Mouse (Mus musculus): Measurements from ENCODE around the gene Tspan5. TPM values are rescaled to one million over a fixed set of nuclear protein-coding genes. Genes with fewer than 3 reads are reported as not detected.

The Tspan5 gene
- polyA plus RNA-seq, 1 experiment from 2014 or later: 20.9 TPM

DNA sequence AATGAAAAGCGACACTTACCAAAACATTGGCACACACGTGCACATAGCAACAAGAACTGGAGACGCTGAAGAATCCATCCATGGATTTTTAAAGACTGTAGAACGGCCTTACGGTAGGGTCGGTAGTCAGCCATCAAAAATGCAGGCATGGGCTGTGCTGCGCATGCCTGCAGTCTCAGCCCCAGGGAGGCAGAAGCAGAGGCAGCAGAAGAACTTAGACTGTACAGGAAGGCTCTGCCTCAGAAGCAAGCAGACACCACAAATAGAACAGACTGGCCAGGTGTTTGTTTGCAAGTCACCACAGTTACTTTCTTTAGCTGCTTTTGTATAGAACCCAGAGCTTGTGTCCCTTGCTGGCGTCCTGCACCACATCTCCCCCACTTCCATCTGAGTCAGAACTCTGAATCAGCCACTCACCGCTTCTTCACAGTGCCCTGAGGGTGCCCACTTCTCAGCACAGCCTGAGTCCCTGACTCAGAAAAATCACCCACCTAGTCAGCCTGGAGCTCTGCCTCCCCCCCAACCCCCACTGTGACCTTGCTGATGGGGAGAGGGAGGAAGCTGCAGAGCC is 158.7 kb downstream of the Tspan5 start:
- 86% methylated on average over 9 of the region's 9 CpGs for WGBS
- Histone ChIP-seq H3K4me3 (ENCODE audit: low read depth, low read length) (no peak overlapping the region), H3K9ac (ENCODE audit: low read length) (no peak overlapping the region), H3K4me1 (replicated peaks; ENCODE audit: control insufficient read depth, insufficient read depth, low read length) (0 out of 2 replicates have a peak, but pooled peaks cover 2% of the 10 kb centered on the region), H3K36me3 (ENCODE audit: control insufficient read depth, insufficient read depth, low read length) (no peaks in the 10 kb centered on the region), H3K9me3 (ENCODE audit: control insufficient read depth, low read length) (no peaks in the 10 kb centered on the region), H3K4me2 (ENCODE audit: low read length) (no peak overlapping the region), H3K27ac (ENCODE audit: low read depth) (no peak overlapping the region), H3K27me3 (replicated peaks; ENCODE audit: control insufficient read depth, insufficient read depth, low read length) (no peaks in the 10 kb centered on the region)
- DNase-seq (ENCODE audit: low spot score) (no peak), ATAC-seq (replicated peaks; ENCODE audit: low FRiP score, low TSS enrichment, low read depth) (no peak)

DNA sequence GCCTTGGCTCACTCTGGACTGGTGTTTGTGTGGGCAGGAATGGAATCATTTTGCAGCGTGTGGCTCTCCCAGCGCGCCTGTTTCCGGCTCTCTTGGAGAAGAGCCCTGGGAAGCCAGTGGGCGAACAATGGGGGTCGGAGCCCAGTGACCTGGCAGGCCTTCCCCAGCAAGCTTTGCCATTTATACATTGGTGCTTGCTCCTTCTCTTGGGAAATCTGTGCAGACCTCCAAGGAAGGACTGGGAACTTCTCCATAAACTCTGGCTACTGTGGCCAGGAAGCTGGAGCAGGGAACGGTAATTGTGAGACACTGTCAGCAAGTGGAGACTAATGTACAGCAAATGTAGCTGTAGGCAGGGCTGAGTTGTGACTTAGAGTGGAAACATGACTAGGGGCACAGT is 163.7 kb downstream of the Tspan5 start:
- Histone ChIP-seq H3K4me1 (replicated peaks; ENCODE audit: control insufficient read depth, insufficient read depth, low read length) (0 out of 2 replicates have a peak, but pooled peaks cover 5% of the 10 kb centered on the region), H3K4me2 (ENCODE audit: low read length) (no peak overlapping the region), H3K27me3 (replicated peaks; ENCODE audit: control insufficient read depth, insufficient read depth, low read length) (no peaks in the 10 kb centered on the region), H3K9me3 (ENCODE audit: control insufficient read depth, low read length) (no peaks in the 10 kb centered on the region), H3K27ac (ENCODE audit: low read depth) (no peak overlapping the region; the same call in 1 of the 2 replicates), H3K36me3 (ENCODE audit: control insufficient read depth, insufficient read depth, low read length) (no peaks in the 10 kb centered on the region), H3K9ac (ENCODE audit: low read length) (no peak overlapping the region), H3K4me3 (ENCODE audit: low read depth, low read length) (no peak overlapping the region)
- DNase-seq (ENCODE audit: low spot score) (no peak), ATAC-seq (replicated peaks; ENCODE audit: low FRiP score, low TSS enrichment, low read depth) (no peak)
- WGBS: 66% methylated on average over 7 of the region's 7 CpGs

GRCm38 (mm10) chr3:138906112-138906880 is 164.3 kb downstream of the Tspan5 start:
- peak; percentile 75 for ATAC-seq (replicated peaks; ENCODE audit: low FRiP score, low TSS enrichment, low read depth)
- no peaks in the 10 kb centered on the region for H3K9me3 ChIP-seq (ENCODE audit: control insufficient read depth, low read length)

GRCm38 (mm10) chr3:138909313-138909712 is 167.3 kb downstream of the Tspan5 start:
- Histone ChIP-seq H3K27ac (ENCODE audit: low read depth) (no peak overlapping the region), H3K9ac (ENCODE audit: low read length) (no peak overlapping the region), H3K4me2 (ENCODE audit: low read length) (no peak overlapping the region), H3K9me3 (ENCODE audit: control insufficient read depth, low read length) (no peaks in the 10 kb centered on the region), H3K27me3 (replicated peaks; ENCODE audit: control insufficient read depth, insufficient read depth, low read length) (no peaks in the 10 kb centered on the region), H3K4me3 (ENCODE audit: low read depth, low read length) (no peak overlapping the region), H3K4me1 (replicated peaks; ENCODE audit: control insufficient read depth, insufficient read depth, low read length) (0 out of 2 replicates have a peak, but pooled peaks cover 5% of the 10 kb centered on the region), H3K36me3 (ENCODE audit: control insufficient read depth, insufficient read depth, low read length) (no peaks in the 10 kb centered on the region)
- DNase-seq (ENCODE audit: low spot score): no peak
- 82% methylated on average over 2 of the region's 2 CpGs for WGBS
- no peak for ATAC-seq (replicated peaks; ENCODE audit: low FRiP score, low TSS enrichment, low read depth)

More at GRCm38 (mm10) chr3:138906112-138906880, 164.3 kb downstream of the Tspan5 start:
- Histone ChIP-seq H3K36me3 (ENCODE audit: control insufficient read depth, insufficient read depth, low read length) (no peaks in the 10 kb centered on the region), H3K4me3 (ENCODE audit: low read depth, low read length) (no peak overlapping the region), H3K9ac (ENCODE audit: low read length) (no peak overlapping the region), H3K27ac (ENCODE audit: low read depth) (no peak overlapping the region), H3K27me3 (replicated peaks; ENCODE audit: control insufficient read depth, insufficient read depth, low read length) (no peaks in the 10 kb centered on the region), H3K4me2 (ENCODE audit: low read length) (no peak overlapping the region), H3K4me1 (replicated peaks; ENCODE audit: control insufficient read depth, insufficient read depth, low read length) (0 out of 2 replicates have a peak, but pooled peaks cover 5% of the 10 kb centered on the region)
- DNase-seq (ENCODE audit: low spot score): peak; percentile 84
- 32% methylated on average over 17 of the region's 17 CpGs for whole genome bisulfite sequencing

- 88% methylated on average over 8 of the region's 8 CpGs for WGBS
- Histone ChIP-seq H3K9ac (ENCODE audit: low read length) (no peak overlapping the region), H3K9me3 (ENCODE audit: control insufficient read depth, low read length) (no peaks in the 10 kb centered on the region), H3K4me2 (ENCODE audit: low read length) (no peak overlapping the region), H3K4me1 (replicated peaks; ENCODE audit: control insufficient read depth, insufficient read depth, low read length) (no peaks in the 10 kb centered on the region), H3K36me3 (ENCODE audit: control insufficient read depth, insufficient read depth, low read length) (no peaks in the 10 kb centered on the region), H3K4me3 (ENCODE audit: low read depth, low read length) (no peak overlapping the region), H3K27ac (ENCODE audit: low read depth) (no peak overlapping the region), H3K27me3 (replicated peaks; ENCODE audit: control insufficient read depth, insufficient read depth, low read length) (no peaks in the 10 kb centered on the region)
- no peak for ATAC-seq (replicated peaks; ENCODE audit: low FRiP score, low TSS enrichment, low read depth)
- DNase-seq (ENCODE audit: low spot score): peak; percentile 16
These were observed 170.5 kb downstream of the Tspan5 start for GRCm38 (mm10) chr3:138912504-138912903.

GRCm38 (mm10) chr3:138914626-138915288 is 172.8 kb downstream of the Tspan5 start:
- Histone ChIP-seq H3K36me3 (ENCODE audit: control insufficient read depth, insufficient read depth, low read length) (no peaks in the 10 kb centered on the region), H3K27me3 (replicated peaks; ENCODE audit: control insufficient read depth, insufficient read depth, low read length) (no peaks in the 10 kb centered on the region), H3K9me3 (ENCODE audit: control insufficient read depth, low read length) (no peaks in the 10 kb centered on the region), H3K4me3 (ENCODE audit: low read depth, low read length) (no peak overlapping the region), H3K9ac (ENCODE audit: low read length) (no peak overlapping the region), H3K4me1 (replicated peaks; ENCODE audit: control insufficient read depth, insufficient read depth, low read length) (no peaks in the 10 kb centered on the region), H3K27ac (ENCODE audit: low read depth) (no peak overlapping the region), H3K4me2 (ENCODE audit: low read length) (no peak overlapping the region)
- DNase-seq (ENCODE audit: low spot score) (peak; percentile 49), ATAC-seq (replicated peaks; ENCODE audit: low FRiP score, low TSS enrichment, low read depth) (no peak)
- 50% methylated on average over 8 of the region's 8 CpGs for WGBS

GRCm38 (mm10) chr3:138916591-138916990 is 174.6 kb downstream of the Tspan5 start:
- no peak overlapping the region for H3K4me3 ChIP-seq (ENCODE audit: low read depth, low read length)
- H3K27me3 ChIP-seq (replicated peaks; ENCODE audit: control insufficient read depth, insufficient read depth, low read length): no peaks in the 10 kb centered on the region
- H3K9ac ChIP-seq (ENCODE audit: low read length): no peak overlapping the region
- H3K36me3 ChIP-seq (ENCODE audit: control insufficient read depth, insufficient read depth, low read length): no peaks in the 10 kb centered on the region
- no peaks in the 10 kb centered on the region for H3K9me3 ChIP-seq (ENCODE audit: control insufficient read depth, low read length)
- no peak overlapping the region for H3K27ac ChIP-seq (ENCODE audit: low read depth)
- ATAC-seq (replicated peaks; ENCODE audit: low FRiP score, low TSS enrichment, low read depth) (no peak), DNase-seq (ENCODE audit: low spot score) (no peak)
- no peaks in the 10 kb centered on the region for H3K4me1 ChIP-seq (replicated peaks; ENCODE audit: control insufficient read depth, insufficient read depth, low read length)
- H3K4me2 ChIP-seq (ENCODE audit: low read length): no peak overlapping the region
- WGBS: 85% methylated on average over 4 of the region's 4 CpGs

DNA sequence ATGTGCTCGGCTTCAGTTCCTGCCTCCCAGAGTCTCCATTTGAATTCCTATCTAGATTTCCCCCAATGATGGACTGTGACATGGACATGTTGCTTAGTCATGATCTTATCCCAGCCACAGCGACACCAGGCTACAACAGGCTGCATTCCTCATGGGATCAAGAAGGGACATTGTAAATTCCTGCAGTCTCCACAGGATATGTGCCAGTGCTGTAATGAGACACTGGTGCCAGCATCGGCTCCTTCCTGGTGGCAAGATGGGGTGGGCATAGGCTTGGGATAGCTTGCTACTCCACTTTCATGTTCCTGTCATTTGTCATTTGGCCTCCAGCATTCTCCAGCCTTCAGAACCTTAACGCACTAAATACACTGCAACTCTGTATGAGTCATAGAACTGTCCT is 175.0 kb downstream of the Tspan5 start:
- no peak overlapping the region for H3K4me3 ChIP-seq (ENCODE audit: low read depth, low read length)
- H3K9me3 ChIP-seq (ENCODE audit: control insufficient read depth, low read length): no peaks in the 10 kb centered on the region
- WGBS: 76% methylated on average over 4 of the region's 4 CpGs
- no peaks in the 10 kb centered on the region for H3K27me3 ChIP-seq (replicated peaks; ENCODE audit: control insufficient read depth, insufficient read depth, low read length)
- H3K4me2 ChIP-seq (ENCODE audit: low read length): no peak overlapping the region
- ATAC-seq (replicated peaks; ENCODE audit: low FRiP score, low TSS enrichment, low read depth): no peak
- H3K4me1 ChIP-seq (replicated peaks; ENCODE audit: control insufficient read depth, insufficient read depth, low read length): no peaks in the 10 kb centered on the region
- H3K36me3 ChIP-seq (ENCODE audit: control insufficient read depth, insufficient read depth, low read length): no peaks in the 10 kb centered on the region
- no peak overlapping the region for H3K27ac ChIP-seq (ENCODE audit: low read depth)
- H3K9ac ChIP-seq (ENCODE audit: low read length): no peak overlapping the region
- DNase-seq (ENCODE audit: low spot score): peak; percentile 38
